26 mouse cellular contexts compared by ENCODE assay signal in genomic region chr4:59963405-59964344, GRCm38 (mm10). TPM values are rescaled to one million over a fixed set of nuclear protein-coding genes. Genes with fewer than 3 reads are reported as not detected.
A peak's percentile ranks its signal among the peaks of the same experiment; 100 is the strongest.
DNase-seq lines count a peak whose midpoint lies in the region; ATAC-seq lines count a peak whose summit lies in the region.
"Had no signal": no experiment of that assay in that cellular context is flagged by ENCODE, and none has a peak within 500 bp of the region (broad histone marks: within the 10 kb centered on the region; RNA-seq: fewer than 3 reads in every experiment).

Gene Mup6 (plus strand): TSS chr4:59964294.

- no peak within 1 kb of the TSS for H3K4me2 ChIP-seq in midbrain, embryonic 11.5 days
- H3K4me2 ChIP-seq in midbrain, embryonic 15.5 days: no peak within 1 kb of the TSS
- no peak within 1 kb of the TSS for H3K4me2 ChIP-seq in forebrain, embryonic 13.5 days
- H3K4me2 ChIP-seq: hindbrain, embryonic 15.5 days had no signal

- 0 out of 2 replicates have a peak, but pooled peaks have one; percentile 44 for ATAC-seq in midbrain, embryonic 11.5 days (ENCODE audit: low FRiP score)
- no peak for ATAC-seq in midbrain, embryonic 15.5 days (replicated peaks)
- no peak for ATAC-seq in forebrain, embryonic 13.5 days
- ATAC-seq: activated CD4-positive, CD25-positive, alpha-beta regulatory T cell, adult 4 months; forebrain, embryonic 14.5 days had no signal

- 27% methylated on average over 3 of the region's 3 CpGs for WGBS in midbrain, embryonic 11.5 days
- 21% methylated on average over 3 of the region's 3 CpGs for WGBS in midbrain, embryonic 15.5 days
- WGBS in forebrain, embryonic 13.5 days: 32% methylated on average over 3 of the region's 3 CpGs

- DNase-seq in embryo, embryonic 10.5 days (ENCODE audit: low spot score): peak; percentile 2
- DNase-seq in embryo, embryonic 10 days (ENCODE audit: low spot score): no peak
- DNase-seq in midbrain, embryonic 11.5 days (ENCODE audit: low spot score, missing footprints): peak; percentile 83
- peak; percentile 97 for DNase-seq in R1 (ENCODE audit: low read depth, low spot score)
- no peak for DNase-seq in cerebellum, postnatal 14 days
- no peak for DNase-seq in thymus, postnatal 14 days
- DNase-seq: adrenal gland, postnatal 14 days; B cell, adult 2 months; cerebellum, adult 18-20 months; cerebellum, adult 9-11 months; gastrocnemius, postnatal 36 days; heart, adult 18-20 months; heart, postnatal 10 days; heart, postnatal 4 days; kidney, adult 11 months; kidney, adult 9 months had no signal

- H3K4me1 ChIP-seq in midbrain, embryonic 11.5 days (ENCODE audit: control insufficient read depth, insufficient read depth, low read length): no peaks in the 10 kb centered on the region
- no peaks in the 10 kb centered on the region for H3K4me1 ChIP-seq in midbrain, embryonic 15.5 days
- no peaks in the 10 kb centered on the region for H3K4me1 ChIP-seq in forebrain, embryonic 13.5 days
- H3K4me1 ChIP-seq: embryonic facial prominence, embryonic 10.5 days; heart, embryonic 10.5 days; hindbrain, embryonic 15.5 days had no signal

- no peaks in the 10 kb centered on the region for H3K27me3 ChIP-seq in midbrain, embryonic 11.5 days (ENCODE audit: control insufficient read depth, insufficient read depth, low read length)
- no peaks in the 10 kb centered on the region for H3K27me3 ChIP-seq in midbrain, embryonic 15.5 days (replicated peaks)
- H3K27me3 ChIP-seq in forebrain, embryonic 13.5 days: no peaks in the 10 kb centered on the region
- H3K27me3 ChIP-seq: hindbrain, embryonic 15.5 days had no signal

- no peak within 1 kb of the TSS for H3K27ac ChIP-seq in midbrain, embryonic 11.5 days (ENCODE audit: low read depth, low read length)
- H3K27ac ChIP-seq in midbrain, embryonic 15.5 days: no peak within 1 kb of the TSS
- no peak within 1 kb of the TSS for H3K27ac ChIP-seq in forebrain, embryonic 13.5 days
- H3K27ac ChIP-seq: embryonic facial prominence, embryonic 10.5 days; heart, embryonic 10.5 days; hindbrain, embryonic 15.5 days had no signal

- H3K9ac ChIP-seq in midbrain, embryonic 11.5 days (ENCODE audit: low read length): no peak within 1 kb of the TSS
- no peak within 1 kb of the TSS for H3K9ac ChIP-seq in midbrain, embryonic 15.5 days
- H3K9ac ChIP-seq in forebrain, embryonic 13.5 days: no peak within 1 kb of the TSS
- H3K9ac ChIP-seq: hindbrain, embryonic 15.5 days had no signal

- no peaks in the 10 kb centered on the region for H3K9me3 ChIP-seq in midbrain, embryonic 11.5 days (ENCODE audit: control insufficient read depth, low read length)
- no peaks in the 10 kb centered on the region for H3K9me3 ChIP-seq in midbrain, embryonic 15.5 days
- H3K9me3 ChIP-seq in forebrain, embryonic 13.5 days (replicated peaks): no peaks in the 10 kb centered on the region
- H3K9me3 ChIP-seq: embryonic facial prominence, embryonic 10.5 days; heart, embryonic 10.5 days; hindbrain, embryonic 15.5 days had no signal

- H3K36me3 ChIP-seq in midbrain, embryonic 11.5 days (ENCODE audit: control insufficient read depth, insufficient read depth, low read length): no peaks in the 10 kb centered on the region
- no peaks in the 10 kb centered on the region for H3K36me3 ChIP-seq in midbrain, embryonic 15.5 days (replicated peaks)
- no peaks in the 10 kb centered on the region for H3K36me3 ChIP-seq in forebrain, embryonic 13.5 days (ENCODE audit: poor library complexity, severe bottlenecking)
- H3K36me3 ChIP-seq: embryonic facial prominence, embryonic 10.5 days; heart, embryonic 10.5 days; hindbrain, embryonic 15.5 days had no signal

- no peak within 1 kb of the TSS for H3K4me3 ChIP-seq in midbrain, embryonic 11.5 days (ENCODE audit: low read depth, low read length)
- H3K4me3 ChIP-seq in midbrain, embryonic 15.5 days: no peak within 1 kb of the TSS
- H3K4me3 ChIP-seq in forebrain, embryonic 13.5 days: no peak within 1 kb of the TSS
- H3K4me3 ChIP-seq: embryonic facial prominence, embryonic 10.5 days; heart, embryonic 10.5 days; hindbrain, embryonic 15.5 days had no signal

RNA-seq across cellular contexts. Expression of gene Mup6, which starts in this region (rescaled TPM):
- not detected in 2 replicates for polyA plus RNA-seq in midbrain, embryonic 11.5 days (2014; fragmentation: Nextera tagmentation; extraction: Ambion mirVana)
- polyA plus RNA-seq in midbrain, embryonic 15.5 days (2015; fragmentation: Nextera tagmentation; extraction: Ambion mirVana): not detected in 2 replicates
- polyA plus RNA-seq in forebrain, embryonic 13.5 days (2015; fragmentation: Nextera tagmentation; extraction: Ambion mirVana): not detected in 2 replicates
- polyA plus RNA-seq: activated CD4-positive, CD25-positive, alpha-beta regulatory T cell, adult 4 months; embryonic facial prominence, embryonic 10.5 days; embryonic facial prominence, embryonic 14.5 days; forebrain, embryonic 14.5 days; heart, embryonic 10.5 days; heart, embryonic 14.5 days; hindbrain, embryonic 15.5 days; intestine, embryonic 14.5 days had no signal

Comparison
In these comparisons a context has a peak if more than half of its experiments do, and no peak if none do; other contexts are left out.
1. DNase-seq: peak in embryo, embryonic 10.5 days (single experiment) and R1 (single experiment); none in embryo, embryonic 10 days (single experiment), cerebellum, postnatal 14 days (0 of 2) and thymus, postnatal 14 days (single experiment).
2. Peak in DNase-seq and ATAC-seq in midbrain, embryonic 11.5 days; RNA of the gene not detected or under 1 TPM.